Mouse (Mus musculus) adrenal gland, postnatal 36 days (tissue): ENCODE measurements around the gene Magi2. TPM values are rescaled to one million over a fixed set of nuclear protein-coding genes. Genes with fewer than 3 reads are reported as not detected.
"Not testable (repeated sequence)": the region's sequence is repeated elsewhere in the genome, so short reads cannot be mapped to it uniquely, and the experiment has no call there.

ENCODE experiments used
- DNase-seq, 2 experiments: peaks; one replicate each; pipeline ENCODE4 v3.0.0; 2021; ENCODE audit warnings: mixed read lengths in 1 of 2
- total RNA-seq, 2 experiments: library from RNA; stranded (reverse); gene quantifications; 2 replicates each; pipeline ENCODE4 v1.2.3; 2021

Magi2 gene
- total RNA-seq, 2 experiments from 2014 or later = 6.1 to 12.5 TPM

DNA sequence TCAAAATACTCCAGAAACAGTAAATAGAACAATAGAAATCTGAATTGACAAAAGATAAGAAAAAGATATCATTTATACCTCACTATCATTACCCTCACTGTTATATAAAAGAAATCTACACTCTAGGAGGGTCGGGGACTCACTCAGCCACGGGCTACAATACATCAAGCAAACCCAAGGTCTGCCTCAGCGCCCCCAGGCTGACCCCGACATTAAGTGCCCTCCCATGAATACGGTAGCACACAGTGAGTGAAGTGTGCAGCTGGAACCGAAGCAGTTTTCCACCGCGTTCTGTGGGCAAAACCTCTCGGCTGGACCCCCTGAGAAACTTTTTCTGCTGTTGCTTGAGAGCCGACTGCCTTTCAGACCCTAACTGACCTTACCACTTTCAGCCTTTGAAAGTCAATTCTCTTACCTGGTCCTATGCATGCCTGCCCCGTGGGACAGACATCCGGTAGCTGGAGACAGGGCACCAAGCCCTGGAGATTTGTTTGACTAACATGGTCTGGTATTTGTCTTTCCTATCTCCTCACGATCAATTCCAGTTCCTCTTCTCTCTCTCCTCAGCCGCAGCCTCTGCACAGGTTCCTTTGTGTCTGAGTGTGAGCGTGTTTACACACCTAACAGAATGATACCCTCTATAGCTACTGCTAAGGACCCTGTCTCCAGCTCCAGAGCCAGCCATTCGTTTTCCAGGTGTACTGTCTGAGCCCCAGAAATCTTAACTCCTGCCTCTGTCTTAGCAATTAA lies 1285.7 kb downstream of the Magi2 start:
- DNase-seq = no peak

DNA sequence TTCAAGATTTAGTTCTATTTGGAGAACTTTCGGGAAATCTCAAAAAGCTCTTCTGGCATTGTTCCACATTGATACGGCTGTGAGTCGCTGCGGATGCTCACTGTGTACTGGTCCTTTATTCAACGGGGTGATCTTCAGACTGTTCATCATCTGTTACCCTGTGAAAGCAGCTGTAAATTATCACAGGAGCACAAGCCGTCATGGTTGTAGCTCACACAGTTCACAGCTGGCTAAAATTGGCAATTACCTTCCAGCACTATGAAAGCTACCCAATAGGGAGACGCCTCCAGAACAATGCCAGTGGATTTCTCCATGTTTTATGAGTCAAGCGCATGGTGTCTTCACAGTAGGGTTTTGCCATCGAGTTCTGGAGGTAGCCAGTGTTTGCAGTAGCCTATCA lies 1294.8 kb downstream of the Magi2 start:
- no peak for DNase-seq

DNA sequence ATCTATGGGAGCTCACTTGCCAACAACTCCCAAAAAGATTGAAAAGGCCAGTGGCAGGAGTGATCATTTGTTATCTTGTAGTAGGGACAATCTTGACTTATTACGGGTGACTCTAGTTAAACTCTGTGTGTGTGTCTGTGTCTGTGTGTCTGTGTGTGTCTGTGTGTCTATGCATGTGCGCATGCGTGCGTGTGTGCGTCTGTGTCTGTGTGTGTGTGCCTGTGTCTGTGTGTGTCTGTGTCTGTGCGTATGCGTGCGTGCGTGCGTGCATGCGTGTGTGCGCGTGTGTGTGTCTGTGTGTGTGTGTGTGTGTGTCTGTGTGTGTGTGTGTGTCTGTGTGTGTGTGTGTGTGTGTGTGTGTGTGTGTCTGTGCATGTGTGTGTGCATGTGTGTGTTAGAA lies 1295.2 kb downstream of the Magi2 start:
- DNase-seq = no peak

DNA sequence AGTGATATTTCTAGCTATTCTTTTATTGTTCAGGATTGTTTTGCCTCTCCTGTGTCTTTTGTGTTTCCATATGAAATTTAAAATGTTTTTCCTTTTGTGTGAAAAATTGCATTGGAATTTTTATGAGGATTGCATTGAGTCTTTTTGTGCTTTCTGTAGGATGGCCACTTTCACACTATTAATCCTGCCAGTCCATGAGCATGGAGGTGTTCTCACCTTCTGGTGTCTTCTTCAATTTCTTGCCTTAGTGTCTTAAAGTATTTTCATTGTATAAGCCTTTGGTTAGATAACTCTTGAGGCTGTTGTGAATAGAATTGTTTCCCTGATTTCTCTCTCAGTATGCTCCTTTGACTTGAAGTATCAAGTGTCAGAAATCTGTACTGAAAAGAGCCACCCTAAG lies 1296.9 kb downstream of the Magi2 start:
- no peak for DNase-seq

DNA sequence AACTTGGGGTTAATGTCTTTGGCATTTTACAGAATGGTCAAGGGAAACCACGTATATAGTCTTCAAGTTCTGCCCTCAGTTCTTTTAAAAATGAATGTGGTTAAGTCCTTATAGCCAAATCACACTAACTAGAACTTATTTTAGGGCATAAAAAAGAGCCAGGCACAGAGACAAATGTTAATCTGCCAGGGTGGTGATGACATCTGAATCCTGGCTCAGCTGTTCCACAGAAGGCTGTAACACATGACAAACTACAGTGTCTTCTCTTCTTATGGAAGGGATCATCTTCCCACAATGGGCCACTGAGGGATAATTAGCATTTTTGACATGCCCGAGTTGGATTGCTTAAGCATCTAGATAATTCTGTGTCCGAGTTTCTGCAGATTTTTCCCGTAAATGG lies 1299.8 kb downstream of the Magi2 start:
- DNase-seq = not testable (repeated sequence)

DNA sequence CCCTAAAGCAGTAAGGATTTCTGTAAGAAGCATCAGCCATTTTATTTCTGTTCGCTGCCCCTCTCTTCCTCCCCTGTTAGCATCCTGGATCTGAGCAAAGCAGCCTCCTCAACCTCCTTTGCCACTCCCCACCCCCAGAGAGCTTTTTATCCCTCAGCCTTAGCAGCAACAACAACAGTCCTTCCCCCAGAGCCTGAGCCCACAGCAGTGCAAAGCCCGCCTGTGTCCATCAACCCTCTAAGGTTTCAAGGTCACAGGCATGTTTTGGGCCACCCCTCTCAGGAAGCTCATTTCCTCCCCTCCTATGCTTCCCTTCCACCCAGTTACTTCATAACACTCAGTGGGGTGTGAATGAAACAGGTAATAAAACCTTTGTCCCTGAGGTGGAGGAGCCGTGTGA lies 1309.7 kb downstream of the Magi2 start:
- no peak for DNase-seq

DNA sequence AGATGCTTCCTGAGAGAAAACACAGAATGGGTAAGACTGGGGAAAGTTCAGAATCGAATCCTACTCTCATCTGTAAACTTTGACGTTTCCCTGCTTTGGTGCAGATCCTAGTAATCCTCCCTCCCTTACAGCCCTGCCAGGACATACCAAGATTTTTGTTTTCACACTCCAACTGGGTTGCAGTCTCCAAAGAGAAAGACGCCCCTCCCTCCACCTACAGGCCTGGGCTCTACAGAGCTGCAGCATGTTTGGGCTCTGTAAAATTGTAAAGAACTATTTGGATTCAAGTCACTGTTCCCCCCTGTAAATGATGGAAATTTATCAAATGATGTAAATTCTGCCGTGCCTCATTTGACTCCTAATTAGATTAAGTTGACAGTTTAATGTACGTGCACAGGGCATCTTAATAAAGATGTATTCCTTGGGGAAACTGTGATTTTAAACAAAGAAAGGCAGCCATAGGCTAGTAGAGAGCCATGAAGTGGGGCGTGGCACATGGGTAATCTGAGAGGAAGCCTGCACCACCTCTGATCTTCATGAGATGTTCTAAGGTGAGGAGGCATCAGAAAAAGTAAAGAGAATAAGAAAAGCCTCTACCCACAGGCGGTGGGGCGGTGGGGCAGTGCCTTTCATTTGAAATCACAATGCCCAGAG lies 1310.7 kb downstream of the Magi2 start:
- DNase-seq = no peak

DNA sequence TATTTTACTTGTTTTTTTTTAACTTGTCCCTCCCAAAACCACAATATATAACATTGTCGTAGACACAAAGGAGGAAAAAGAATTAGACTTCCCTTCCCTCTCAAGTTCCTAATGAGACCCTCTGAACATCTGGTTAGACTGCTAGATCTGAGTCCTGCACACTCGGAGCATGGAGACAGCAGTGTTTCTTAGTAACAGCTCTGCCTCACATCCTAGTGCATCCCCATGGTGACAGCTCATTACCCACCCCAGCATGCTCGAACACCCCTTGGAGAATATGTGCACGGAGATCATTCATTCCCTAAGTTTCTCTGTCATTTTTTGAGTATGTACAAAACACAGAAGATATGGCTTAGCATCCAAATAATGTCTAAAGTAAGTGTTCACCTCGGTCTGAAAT lies 1317.5 kb downstream of the Magi2 start:
- no peak for DNase-seq

DNA sequence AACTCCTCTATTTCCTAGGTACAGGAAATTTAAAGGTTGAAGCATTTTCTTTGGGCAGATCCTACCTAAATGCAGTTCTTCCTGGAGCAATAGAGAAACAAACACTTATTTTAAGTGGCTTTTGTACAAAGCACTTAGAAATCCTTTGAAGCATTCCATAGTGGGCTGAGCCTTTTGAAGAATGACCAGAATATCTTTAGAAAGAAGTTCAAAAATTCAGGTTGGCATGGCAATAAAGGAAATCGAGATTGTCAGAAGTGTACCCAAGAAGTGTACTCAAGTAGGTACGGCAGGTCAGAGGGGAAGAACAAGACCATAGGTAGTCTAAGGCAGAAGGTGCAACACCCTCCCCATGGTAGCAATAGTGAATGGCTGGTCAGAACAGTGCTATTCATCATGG lies 1332.5 kb downstream of the Magi2 start:
- no peak for DNase-seq

DNA sequence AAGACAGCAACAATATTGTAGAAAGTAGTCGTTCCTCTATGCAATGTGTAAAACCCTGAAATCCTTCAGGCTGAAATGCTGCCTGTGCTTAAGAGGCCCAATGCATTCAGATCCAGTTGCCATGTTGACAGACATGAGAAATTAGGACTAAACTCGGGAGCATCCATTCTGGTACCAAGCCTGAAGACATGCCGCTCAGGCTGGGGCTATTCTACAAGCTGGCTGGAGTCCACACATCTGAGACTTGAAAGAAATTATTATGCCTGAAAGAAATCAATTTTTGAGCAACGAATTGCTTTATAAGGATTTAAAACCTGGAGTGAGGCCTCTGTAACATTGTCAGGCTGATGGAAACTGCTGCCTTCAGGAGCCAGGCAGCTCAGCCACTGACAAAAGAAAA lies 1333.0 kb downstream of the Magi2 start:
- no peak for DNase-seq

DNA sequence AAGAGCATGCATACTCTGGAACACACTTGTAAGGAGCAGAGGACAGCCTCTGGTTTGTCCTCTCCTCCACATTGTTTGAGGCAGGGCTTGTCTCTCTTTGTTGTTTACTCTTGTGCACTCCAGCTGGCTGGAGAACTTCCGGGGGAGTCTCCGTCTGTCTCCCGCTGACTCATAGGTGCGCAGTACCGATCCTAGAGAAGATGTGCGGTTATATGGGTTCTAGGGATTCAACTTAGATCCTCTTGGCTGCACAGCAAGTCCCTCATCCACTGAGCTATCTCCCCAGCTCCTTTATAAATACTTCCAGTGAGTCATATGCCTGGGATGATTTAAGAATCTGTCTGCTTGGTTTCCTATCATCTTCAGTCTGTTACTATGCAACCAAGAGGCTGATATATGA lies 1341.6 kb downstream of the Magi2 start:
- no peak for DNase-seq

DNA sequence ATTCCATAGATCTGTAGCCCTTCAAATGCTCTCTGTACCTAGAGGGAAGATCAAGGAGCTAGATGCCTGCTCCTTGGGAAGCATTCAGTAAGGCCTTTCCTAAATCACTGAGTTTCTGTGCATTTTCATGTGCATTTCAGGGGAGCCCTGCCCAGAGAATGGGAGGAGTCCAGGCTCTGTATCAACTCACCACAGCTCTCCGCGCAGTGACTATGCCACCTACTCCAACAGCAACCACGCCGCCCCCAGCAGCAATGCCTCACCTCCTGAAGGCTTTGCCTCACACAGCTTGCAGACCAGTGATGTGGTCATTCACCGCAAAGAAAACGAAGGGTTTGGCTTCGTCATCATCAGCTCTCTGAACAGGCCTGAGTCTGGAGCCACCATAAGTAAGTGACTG lies 1342.1 kb downstream of the Magi2 start:
- DNase-seq = no peak

DNA sequence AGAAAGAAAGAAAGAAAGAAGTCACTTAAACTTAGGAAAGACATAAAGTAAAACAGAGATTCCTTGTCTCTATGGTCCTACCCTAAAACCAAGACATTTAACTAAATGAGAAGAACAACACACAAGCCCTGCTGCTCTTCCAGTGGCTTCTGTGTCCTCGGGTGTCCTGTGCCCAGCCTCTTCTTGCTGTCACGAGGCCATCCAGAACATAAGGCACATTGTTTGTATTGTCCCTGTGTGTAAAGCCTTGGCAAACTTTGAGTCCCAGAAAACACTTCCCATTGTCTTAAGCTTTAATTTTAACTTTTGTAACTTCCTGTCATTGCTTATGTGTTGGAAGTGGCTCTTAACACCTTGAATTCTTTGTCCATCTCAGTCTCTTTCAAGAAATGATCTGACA lies 1348.0 kb downstream of the Magi2 start:
- no peak for DNase-seq

DNA sequence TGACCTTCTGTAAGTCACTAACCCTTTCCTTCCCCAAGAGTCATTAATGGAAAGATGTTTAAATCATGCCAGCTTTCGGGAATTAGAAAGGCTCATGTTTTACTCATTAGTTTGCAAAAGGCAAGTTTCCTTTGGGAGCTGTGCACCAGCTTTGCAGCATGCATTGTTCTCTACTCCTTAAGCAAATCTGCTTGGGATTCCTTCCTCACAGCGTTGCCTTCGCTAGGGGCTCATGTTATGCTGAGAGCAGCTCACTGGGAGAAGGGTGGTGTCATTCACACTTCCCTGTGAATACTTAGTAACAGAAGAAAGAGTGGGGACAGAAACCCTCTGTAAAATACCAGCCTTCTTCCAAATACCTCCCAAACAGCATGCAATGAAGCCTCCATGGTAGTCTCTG lies 1349.0 kb downstream of the Magi2 start:
- DNase-seq = no peak

DNA sequence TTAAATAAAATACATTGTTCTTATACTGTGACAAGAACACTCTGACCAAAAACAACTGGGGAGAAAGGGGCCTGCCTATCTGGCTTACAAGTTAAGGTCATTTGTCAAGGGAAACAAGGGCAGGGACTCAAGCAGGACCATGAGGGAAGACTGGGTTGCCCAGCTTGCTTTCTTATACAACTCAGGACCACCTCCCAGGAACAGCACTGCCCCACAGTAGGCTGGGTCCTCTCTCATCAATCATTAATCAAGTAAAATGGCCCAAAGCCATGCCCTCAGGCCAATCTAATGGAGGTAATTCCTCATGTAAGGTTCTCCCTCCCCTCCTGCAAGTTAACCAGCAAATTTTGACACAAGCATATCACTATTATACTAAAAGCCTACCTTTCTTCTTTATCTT lies 1349.4 kb downstream of the Magi2 start:
- DNase-seq = no peak

DNA sequence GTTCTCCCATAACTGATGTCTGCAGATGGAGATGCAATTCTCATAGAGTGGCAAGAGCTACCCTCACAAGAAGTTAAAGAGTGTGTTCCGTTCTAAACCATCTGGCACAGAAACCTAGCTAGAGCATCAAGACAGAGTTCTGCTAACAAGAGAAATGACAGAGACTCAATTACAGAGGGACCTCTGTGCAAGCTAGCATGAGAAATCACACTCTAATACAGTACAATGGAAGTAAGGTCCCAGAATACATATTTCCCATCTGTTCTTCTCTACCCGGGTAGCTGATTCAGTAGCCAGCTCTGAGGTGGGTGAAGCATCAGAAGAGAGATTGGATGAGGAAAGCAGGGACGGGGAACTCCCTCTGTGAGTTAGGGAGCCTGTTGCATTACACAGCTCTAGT lies 1351.8 kb downstream of the Magi2 start:
- DNase-seq = no peak

DNA sequence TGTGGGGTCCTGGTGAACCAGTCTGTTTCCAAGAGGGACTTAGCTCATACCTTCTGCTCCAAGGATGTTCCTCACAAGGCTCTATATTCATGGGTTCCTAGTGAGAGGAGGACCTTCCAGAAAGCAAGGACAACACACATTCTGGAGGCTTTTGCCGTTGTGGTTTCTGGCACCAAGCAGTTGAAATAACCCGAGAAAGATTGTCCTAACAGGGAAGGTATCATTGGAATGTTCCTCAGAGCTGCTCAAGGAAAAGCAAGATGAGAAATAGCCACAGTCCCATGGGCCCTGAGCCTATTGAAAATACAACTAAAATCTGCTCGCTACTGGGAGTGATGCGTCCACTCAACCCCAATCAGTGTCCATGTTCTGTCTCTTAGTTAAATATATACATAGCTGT lies 1353.8 kb downstream of the Magi2 start:
- no peak for DNase-seq

DNA sequence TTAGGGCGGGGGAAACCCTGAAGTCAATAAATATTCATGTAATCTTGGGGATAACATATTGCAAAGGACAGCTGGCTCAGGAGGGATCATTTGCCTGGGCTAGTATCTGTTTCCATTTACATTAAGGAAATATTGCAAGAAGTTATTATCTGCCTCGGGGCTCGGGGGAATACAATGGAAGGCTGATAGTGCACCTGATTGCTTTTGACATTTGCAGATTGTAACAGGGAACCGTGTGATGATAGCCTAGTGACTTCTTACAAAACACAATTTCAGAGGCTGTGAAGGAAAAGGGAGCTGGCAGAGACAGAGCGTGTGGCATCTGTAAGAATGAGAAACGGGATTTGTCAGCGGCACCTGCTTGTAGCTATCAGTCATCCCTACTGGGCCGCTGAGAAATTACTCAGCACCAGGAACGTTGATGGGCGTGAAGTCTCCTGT lies 1356.2 kb downstream of the Magi2 start:
- DNase-seq = no peak

DNA sequence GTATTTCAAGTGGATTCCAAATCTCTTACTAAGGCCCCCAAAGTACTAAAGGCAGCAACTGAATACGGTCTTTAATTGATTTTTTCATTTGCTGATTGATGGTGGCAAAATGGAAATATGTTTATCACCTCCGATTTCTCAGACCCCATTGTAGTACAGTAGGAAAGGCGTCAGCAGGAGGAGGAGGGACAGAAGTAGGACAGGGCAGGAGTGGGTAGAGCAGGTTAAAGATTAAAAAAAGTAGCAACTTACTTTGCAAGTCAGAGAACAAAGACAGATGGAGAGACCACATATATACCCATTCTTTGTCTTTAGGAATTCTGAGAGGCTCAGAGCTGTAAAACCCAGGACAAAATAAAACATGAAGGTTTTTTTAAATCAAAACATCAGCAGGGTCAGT lies 1356.8 kb downstream of the Magi2 start:
- no peak for DNase-seq

DNA sequence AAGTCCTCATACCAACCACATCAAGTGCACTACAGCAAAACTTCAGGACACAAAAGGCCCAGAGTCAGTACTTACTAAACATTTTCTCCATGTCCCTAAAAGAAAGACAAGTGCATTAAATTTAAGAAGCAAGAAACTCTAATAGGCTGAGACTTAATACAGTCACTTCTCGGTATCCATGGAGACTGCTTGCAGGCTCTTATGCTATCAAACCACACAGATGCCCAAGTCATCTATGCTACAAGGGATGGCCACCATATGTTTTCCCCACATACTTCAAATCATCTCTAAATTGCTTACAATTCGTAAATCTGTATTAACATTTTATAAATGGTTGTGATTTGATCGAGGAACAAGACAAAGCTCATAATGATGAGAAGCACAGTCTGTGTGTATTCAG lies 1357.9 kb downstream of the Magi2 start:
- DNase-seq = no peak

DNA sequence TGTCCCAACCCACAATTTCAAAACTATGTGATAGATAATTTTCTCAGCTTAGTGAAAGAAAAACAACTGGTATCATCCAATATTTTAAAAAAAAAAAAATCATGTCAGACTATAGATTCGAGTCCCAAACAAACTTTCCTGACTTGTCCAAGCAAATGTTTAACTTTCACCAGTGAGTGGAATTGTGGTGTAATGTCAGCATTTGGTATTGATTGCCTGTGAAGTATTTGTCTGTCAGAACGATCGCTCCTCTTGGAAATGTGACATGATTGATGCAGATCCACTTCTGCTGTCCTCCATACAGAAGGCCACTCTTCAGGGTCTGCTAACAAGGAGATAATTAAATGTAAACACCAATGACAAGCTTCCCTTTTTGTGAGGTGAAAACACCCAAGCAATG lies 1362.9 kb downstream of the Magi2 start:
- DNase-seq = no peak

DNA sequence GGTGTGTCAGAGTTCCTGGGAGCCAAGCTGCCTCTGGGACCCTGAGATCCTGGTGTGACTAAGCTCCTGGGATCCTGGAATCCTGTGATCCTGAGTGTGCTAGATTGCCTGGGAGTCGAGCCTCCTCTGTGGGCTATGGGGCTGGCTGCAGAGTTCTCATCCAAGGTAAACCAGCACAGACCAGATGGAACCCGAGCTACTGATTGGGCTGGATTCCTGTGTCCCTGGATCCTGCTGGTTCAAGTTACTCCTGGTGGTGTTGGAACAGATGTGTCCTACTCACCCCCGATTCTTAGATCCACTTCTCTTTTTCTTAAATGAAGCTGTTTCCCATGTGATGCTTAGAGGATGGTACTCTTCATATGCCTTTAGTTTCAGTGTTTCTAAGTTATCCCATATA lies 1371.4 kb downstream of the Magi2 start:
- DNase-seq = no peak

DNA sequence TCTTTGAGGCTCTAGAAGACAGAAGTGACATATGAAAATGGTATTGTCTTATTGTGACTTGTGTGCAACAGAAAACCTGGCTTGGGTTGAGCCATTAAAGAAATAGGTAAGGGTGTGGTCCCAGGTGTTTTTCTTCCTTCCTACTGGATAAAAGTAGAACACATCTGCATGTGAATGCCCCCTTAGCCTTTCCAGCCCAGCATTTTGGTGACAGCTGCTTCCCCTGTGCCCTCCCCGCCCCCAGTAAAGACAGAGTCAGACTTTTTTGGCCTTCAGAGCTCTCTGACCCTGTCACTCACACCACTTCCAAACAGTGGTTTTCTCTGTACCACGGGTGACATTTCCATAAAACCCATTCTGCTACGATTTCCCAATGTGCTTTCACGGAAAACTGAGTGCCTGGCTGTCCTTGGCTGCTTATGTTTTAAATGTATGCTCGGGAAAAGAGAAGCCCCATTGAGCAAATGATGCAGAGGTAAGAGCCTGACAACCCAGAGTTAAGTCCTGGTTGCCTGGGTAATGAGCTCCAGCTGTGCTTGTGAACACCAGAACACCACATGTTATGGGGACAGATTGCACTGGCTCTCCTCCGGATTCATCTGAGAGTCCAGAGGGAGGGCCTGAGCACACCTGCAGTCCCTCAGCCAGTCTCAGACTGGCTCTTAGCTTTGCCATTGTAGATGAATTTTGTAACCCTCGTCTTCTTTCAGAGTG lies 1377.1 kb downstream of the Magi2 start:
- no peak for DNase-seq

DNA sequence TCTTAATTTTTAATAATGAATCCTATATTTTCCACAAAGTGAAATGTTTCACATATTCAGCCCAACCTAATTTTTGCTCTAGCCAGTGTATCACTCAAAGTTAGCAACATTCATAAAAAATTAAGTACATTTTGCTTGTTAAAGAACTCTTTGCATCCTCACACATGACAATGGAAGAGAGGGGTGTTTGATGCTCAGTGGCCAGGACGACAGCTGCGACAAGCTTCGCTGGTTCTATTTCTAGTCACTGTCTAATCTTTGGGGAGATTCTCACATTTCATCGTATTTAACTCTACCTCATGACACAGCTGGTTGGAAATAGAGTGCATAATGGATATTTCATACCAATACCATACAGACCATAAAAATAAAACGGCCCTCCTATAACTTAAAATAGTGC lies 1379.7 kb downstream of the Magi2 start:
- DNase-seq = no peak
